Mouse (Mus musculus) hematopoietic stem cell, adult 5-6 weeks (primary cell): ENCODE data around the gene Tmem74b. TPM values are rescaled to one million over a fixed set of nuclear protein-coding genes. Genes with fewer than 3 reads are reported as not detected.
A peak's percentile ranks its signal among the peaks of the same experiment; 100 is the strongest.

Source experiments
- ATAC-seq, 2 experiments: fragments of 125-278 bp in 1 of 2; replicated peaks in 1 of 2; 2 replicates each; pipeline ENCODE4 v1.8.0; 2016 to 2017; ENCODE audit warnings: inconsistent platforms in 2 of 2, mild to moderate bottlenecking in 2 of 2, moderate number of reproducible peaks in 2 of 2, low read depth in 1 of 2, moderate TSS enrichment in 1 of 2; ENCODE audit not compliant: low FRiP score in 2 of 2, poor library complexity in 2 of 2, severe bottlenecking in 2 of 2, insufficient read depth in 1 of 2, low TSS enrichment in 1 of 2
- total RNA-seq: library from RNA; stranded (forward); fragments of 172-1452, 232-1000 nt; gene quantifications from 2 replicates; pipeline ENCODE4 v1.2.3, GENCODE M21; 2017

The Tmem74b gene
- not detected in 2 replicates for total RNA-seq

DNA sequence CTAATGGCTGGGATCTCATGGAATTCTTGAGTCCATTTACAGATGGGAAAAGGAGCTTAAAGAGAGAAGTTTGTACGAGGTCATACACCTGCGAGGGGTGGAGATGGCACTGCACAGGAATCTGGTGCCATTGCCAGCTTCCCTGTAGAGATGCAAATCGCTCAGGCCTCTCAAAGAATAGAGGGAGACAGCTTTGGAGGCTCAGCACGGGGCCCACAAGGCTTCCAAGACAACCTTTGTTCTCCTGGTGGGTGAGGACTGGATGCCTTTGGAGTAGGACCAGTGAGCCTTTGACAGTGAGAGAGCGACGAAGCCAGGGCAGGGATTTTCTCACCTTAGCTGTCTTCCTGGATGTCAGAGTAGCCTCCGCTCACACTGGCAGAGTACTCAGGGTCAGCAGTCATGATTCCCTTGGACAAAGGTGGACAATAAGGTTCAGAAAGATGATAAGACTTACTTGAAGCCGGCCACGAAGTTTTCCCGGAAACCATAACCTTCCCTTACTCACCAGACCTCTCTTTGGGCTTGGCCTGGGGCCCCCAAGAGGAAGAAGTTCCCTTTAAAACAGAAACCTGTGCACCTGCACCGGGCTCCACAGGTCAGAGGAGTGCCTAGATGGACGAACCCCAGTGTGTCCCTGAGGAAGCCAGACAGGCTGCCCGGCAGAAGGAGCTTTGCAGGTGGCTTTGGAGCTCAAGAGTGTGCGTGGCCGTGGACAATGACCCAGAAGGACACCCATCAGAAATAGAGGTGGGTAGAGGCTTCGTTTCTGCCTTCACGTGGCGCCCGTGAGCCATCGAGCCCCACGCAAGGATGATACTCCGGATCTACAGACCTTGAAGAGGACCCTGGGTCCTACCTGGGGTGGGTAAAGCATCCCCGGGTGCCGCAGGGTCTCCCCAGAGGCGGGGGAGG, at the start of gene Tmem74b:
Gene Tmem74b (plus strand): TSS at position 778 of the 915 bp plus-strand sequence.
- ATAC-seq = no peak

DNA sequence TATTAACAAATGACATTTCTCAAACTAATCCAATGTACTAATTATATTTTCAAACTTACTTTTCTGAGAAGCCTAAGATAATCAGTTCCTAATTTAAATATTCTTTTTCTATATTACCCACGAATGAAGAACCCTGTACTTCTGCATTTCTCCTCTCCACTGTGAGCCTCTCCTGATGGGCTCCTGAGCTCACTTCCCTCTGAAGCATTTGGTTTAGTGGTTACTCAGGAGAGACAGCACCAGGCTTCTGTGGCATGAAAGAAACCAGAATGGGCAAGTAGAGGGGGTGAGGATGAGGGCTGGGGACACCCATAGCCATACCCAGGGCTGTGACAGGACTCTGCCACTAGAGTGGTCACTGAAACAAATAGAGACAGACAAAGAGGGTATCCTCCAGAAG, 49.8 kb upstream of the Tmem74b start:
- peak in 1 of 2 experiments; percentile 56; a peak in 2 of 4 replicates for ATAC-seq

DNA sequence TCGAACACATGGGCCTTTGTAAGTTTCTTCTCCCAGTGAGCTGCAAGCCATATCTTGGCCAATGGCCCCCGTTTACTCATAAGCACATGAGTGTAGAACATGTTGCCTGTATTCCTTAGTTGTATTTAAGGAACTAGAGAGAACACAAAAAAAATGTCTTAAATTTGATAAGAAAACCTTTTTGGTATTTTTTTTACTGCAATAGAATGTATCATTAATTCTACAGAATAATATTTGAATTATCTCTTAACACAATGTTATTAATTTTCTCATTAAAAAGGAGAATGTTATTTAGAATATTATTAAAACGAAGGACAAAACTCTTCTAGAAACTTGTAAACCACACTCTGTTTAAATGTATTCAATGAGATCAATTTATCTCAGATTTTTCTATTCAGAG, 33.4 kb upstream of the Tmem74b start, which contains the start of gene Rad21l:
Gene Rad21l (minus strand): TSS at position 101 of the 400 bp plus-strand sequence.
- ATAC-seq = no peak

GRCm38 (mm10) chr2:151670026-151670967, 31.5 kb upstream of the Tmem74b start:
- ATAC-seq = peak in 1 of 2 experiments; percentile 25; a peak in 2 of 4 replicates

DNA sequence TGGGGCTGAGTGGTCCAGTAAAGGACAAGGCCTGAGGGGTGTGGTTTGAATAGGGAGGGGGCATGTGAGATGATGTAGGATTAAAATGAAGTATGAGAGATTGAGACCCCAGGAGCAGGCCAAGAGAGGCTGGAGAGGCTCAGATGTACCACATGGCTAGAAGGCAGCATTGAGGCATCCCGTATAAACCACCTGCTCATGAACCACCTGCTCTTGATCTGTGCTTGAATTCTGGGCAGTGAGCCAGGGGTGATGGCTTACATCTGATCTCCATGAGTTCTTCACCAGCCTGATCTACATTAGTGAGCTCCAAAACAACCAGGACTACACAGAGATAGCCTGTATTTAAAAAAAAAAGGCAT, 30.9 kb upstream of the Tmem74b start:
- ATAC-seq = no peak

GRCm38 (mm10) chr2:151676234-151676633, 25.6 kb upstream of the Tmem74b start:
- ATAC-seq = no peak

GRCm38 (mm10) chr2:151682357-151682756, 19.5 kb upstream of the Tmem74b start:
- peak; percentile 59 to 70; a peak in 3 of 4 replicates for ATAC-seq

DNA sequence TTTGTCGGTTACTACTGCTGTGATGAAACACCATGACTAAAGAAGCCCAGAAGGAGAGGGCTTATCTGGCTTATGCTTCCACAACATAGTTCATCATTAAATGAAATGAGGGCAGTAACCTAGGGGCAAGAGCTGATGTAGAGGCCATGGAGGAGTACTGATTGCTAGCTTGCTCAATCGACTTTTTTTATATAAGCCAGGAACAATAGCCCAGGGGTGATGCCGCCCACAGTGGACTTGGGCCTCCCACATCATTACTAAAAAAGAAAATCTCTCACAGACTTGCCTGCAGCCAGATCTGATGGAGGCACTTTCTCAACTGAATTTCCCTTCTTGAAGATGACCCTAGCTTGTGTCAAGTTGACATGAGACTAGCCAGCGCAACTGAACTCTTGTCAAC, 18.8 kb upstream of the Tmem74b start:
- ATAC-seq = no peak

DNA sequence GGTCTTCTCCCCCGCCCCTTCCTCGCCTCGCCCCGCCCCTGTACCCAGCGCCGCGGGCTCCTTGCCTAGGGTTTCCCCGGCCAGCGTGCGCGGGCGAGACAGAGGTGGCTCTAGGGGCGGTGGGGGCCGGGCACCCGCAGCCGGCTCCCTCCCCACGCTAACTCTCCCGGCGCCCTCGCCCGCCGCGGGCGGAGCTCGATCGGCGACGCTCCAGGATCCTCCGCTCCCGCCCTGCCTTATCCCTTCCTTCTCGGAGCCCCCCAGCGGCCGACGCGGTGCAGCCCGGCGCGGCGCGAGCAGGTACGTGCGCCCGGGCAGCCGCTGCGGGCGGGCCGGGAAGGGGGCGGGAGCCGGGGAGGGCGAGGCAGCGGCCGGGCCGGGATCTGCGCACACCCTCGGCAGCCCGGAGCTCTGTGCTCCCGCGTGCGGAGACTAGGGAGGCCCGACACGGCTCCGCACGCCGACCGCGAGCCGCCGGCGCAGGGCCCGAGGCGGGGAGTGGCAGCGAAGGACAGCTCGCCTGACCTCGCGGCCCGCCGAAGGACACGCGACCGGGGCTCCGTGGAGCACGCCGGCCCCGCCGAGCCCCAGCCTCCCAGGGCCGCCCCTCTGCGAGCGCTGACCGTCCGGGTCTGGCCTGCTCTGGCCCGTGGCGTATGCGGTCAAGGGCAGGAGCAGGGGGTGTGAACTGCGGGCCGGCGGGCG, 490 bp downstream of the Tmem74b start:
- peak; percentile 44 to 58; a peak in 3 of 4 replicates for ATAC-seq

GRCm38 (mm10) chr2:151702851-151703190, 1.0 kb downstream of the Tmem74b start:
- ATAC-seq = 0 out of 4 replicates have a peak, but pooled peaks of 1 of the 2 experiments have one; percentile 23

GRCm38 (mm10) chr2:151712647-151713046, 10.8 kb downstream of the Tmem74b start:
- ATAC-seq = peak; percentile 58 to 62; a peak in 3 of 4 replicates

DNA sequence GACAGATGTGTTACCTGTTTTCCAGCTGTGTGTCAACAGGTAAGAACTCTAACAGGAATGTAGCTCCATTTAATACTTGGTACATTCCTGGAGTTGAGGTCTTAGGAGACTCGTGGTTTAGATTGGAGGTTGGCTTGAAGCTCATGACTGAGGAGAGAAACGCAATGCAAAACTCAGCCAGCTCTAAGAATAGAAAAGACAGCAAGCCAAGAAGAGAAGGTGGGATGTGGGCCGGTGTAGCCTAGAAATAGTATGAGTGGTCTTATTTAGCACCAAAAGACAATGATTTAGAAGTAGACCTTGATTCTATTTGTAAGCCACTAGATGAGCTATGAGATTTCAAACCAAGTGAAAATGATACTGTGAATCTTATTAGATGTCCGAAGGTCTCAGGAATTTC, 13.7 kb downstream of the Tmem74b start:
- no peak for ATAC-seq

DNA sequence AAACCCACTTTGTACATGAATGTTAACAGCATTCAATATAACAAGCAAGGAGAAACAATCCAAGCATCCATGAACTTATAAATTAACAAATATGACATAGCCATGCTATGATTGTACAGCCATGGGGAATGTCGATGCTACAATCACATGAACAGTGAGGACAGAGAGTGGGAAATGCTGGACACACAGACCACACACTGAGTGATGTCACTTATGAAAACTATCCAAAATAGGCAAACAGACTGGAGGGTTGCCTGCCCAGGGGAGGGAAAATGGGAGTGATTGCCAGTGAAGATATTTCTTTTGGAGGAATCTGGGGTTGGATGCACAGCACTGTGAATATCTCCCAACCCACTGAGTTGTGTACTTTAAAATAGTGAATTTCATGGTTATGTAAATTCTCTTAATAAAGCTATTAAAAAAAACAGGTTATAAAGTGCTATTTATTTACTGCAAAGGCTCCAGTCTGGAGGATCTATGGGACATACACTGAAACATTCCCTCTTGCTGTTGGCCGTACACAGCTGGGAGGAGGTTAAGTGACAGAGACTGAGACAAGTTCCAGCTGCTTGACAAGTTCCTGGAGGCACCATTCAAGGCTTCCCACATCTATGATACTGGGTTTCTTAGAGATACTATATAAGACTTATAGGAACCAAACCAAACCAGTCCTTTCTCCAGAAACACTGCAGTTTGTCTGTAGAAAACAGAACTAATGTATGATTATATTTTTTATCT, 14.7 kb downstream of the Tmem74b start:
- no peak for ATAC-seq

GRCm38 (mm10) chr2:151724094-151724493, 22.3 kb downstream of the Tmem74b start:
- ATAC-seq = no peak

GRCm38 (mm10) chr2:151733151-151733865, 31.5 kb downstream of the Tmem74b start:
- no peak for ATAC-seq

DNA sequence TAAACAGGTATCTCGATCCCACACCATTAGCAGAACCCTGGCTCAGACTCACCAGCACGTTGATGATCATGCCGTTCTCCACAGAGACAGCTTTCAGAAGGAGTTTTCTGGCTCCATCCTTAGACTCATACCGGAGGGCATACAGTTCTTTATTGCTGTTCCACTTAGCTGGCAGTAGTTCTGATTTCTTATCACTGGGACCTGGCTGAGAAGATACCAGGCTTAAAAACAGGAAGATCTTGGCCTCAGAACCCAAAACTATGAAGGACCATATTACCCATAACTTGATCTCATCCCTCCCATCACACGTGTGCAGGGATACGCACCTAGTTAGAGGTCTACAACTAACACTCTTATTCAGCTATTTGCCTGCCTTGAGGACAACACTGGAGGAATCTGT, 33.6 kb downstream of the Tmem74b start:
- ATAC-seq = no peak
